ENCODE assay signal across 30 mouse cellular contexts in the genomic region with DNA sequence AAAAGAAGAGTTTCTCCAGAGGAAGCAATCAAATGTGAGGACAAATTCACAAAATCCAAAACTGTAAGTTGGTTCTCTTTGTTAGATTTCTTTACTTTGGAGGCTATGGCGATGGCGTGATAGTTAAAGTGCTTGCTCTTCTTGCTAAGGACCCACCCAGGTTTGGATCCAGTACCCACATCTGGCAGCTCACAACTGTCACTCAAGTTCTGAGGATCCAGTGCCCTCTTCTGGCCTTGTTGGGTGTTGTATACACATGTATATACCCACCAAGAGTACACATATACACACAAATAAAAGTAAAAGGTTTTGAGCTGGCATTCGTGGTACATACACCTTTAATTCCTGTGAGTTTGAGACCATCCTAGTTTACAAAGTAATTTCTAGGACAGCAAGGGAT. TPM values are rescaled to one million over a fixed set of nuclear protein-coding genes. Genes with fewer than 3 reads are reported as not detected.
A peak's percentile ranks its signal among the peaks of the same experiment; 100 is the strongest.
DNase-seq lines count a peak whose midpoint lies in the region; ATAC-seq and TF ChIP-seq lines count a peak whose summit lies in the region.
"Had no signal": no experiment of that assay in that cellular context is flagged by ENCODE, and none has a peak within 500 bp of the region (broad histone marks: within the 10 kb centered on the region; RNA-seq: fewer than 3 reads in every experiment).

No protein-coding gene starts in this region.

- WGBS in heart, embryonic 11.5 days (ENCODE audit: insufficient replicate concordance): 89% methylated on average over 3 of the region's 3 CpGs

- no peak for ATAC-seq in Patski
- ATAC-seq in megakaryocyte-erythroid progenitor cell, adult 5-6 weeks (replicated peaks; ENCODE audit: low FRiP score, low TSS enrichment, poor library complexity, severe bottlenecking): 0 out of 2 replicates have a peak, but pooled peaks have one; percentile 28
- ATAC-seq in heart, embryonic 11.5 days (replicated peaks; ENCODE audit: insufficient number of reproducible peaks, low FRiP score, low TSS enrichment): no peak
- ATAC-seq: forebrain, postnatal 0 days; intestine, postnatal 0 days had no signal

- peak; percentile 13; the same call in 1 of the 2 replicates for TF ChIP-seq CTCF in layer of hippocampus, adult 2 months (conservative IDR thresholded peaks at IDR 0.05)
- peak; percentile 28 for TF ChIP-seq CTCF in Patski (IDR thresholded peaks at IDR 0.05)

- no peak overlapping the region for H3K4me3 ChIP-seq in layer of hippocampus, adult 2 months
- H3K4me3 ChIP-seq in heart, embryonic 11.5 days (ENCODE audit: low read depth, low read length): no peak overlapping the region
- H3K4me3 ChIP-seq: embryonic facial prominence, embryonic 10.5 days; embryonic facial prominence, embryonic 15.5 days; forebrain, embryonic 12.5 days; heart, embryonic 12.5 days; hindbrain, embryonic 13.5 days; limb, embryonic 13.5 days; midbrain, embryonic 12.5 days; neural tube, embryonic 13.5 days had no signal

- no peak overlapping the region for H3K4me2 ChIP-seq in heart, embryonic 11.5 days
- H3K4me2 ChIP-seq: embryonic facial prominence, embryonic 15.5 days; forebrain, embryonic 12.5 days; heart, embryonic 12.5 days; hindbrain, embryonic 13.5 days; limb, embryonic 13.5 days; liver, embryonic 11.5 days; midbrain, embryonic 12.5 days; neural tube, embryonic 13.5 days had no signal

- CTCF ChIA-PET in Patski (lab: Charles Lee): no interaction called here

- in situ Hi-C loops in Patski (cut with MboI; ENCODE audit: low pct_unique_long_range_greater_than_20kb): no loop called here

- H3K27ac ChIP-seq in layer of hippocampus, adult 2 months: no peak overlapping the region
- H3K27ac ChIP-seq in heart, embryonic 11.5 days (ENCODE audit: low read depth, low read length): no peak overlapping the region
- H3K27ac ChIP-seq: embryonic facial prominence, embryonic 10.5 days; embryonic facial prominence, embryonic 15.5 days; forebrain, embryonic 12.5 days; hindbrain, embryonic 13.5 days; limb, embryonic 13.5 days; midbrain, embryonic 12.5 days; neural tube, embryonic 13.5 days had no signal

- no peak overlapping the region for H3K9ac ChIP-seq in heart, embryonic 11.5 days (ENCODE audit: low read depth, low read length)
- H3K9ac ChIP-seq: embryonic facial prominence, embryonic 15.5 days; forebrain, embryonic 12.5 days; forebrain, postnatal 0 days; heart, embryonic 12.5 days; hindbrain, embryonic 13.5 days; limb, embryonic 13.5 days; midbrain, embryonic 12.5 days; neural tube, embryonic 13.5 days had no signal

- DNase-seq in layer of hippocampus, adult 2 months (ENCODE audit: low spot score in 2 of 2): no peak
- DNase-seq in layer of hippocampus, postnatal 25 days (ENCODE audit: extremely low spot score in 1 of 2, low spot score in 1 of 2): no peak
- DNase-seq in A20 (ENCODE audit: low read depth, low spot score) (peak; percentile 29), Patski (ENCODE audit: low read depth, low spot score) (no peak)
- DNase-seq in thymus, postnatal 25 days: no peak
- DNase-seq: adrenal gland, postnatal 14 days; cerebellum, adult 11-12 months; cerebellum, postnatal 10 days; forebrain, postnatal 0 days; gastrocnemius, postnatal 25 days; heart, adult 18-20 months; heart, postnatal 4 days; kidney, adult 9 months; kidney, postnatal 25 days; lung, adult 2 months; lung, postnatal 14 days had no signal

- POLR2A ChIA-PET in Patski (lab: Charles Lee): no interaction called here

- H3K9me3 ChIP-seq in heart, embryonic 11.5 days (replicated peaks; ENCODE audit: control insufficient read depth, low read length): no peaks in the 10 kb centered on the region
- H3K9me3 ChIP-seq: embryonic facial prominence, embryonic 10.5 days; embryonic facial prominence, embryonic 15.5 days; forebrain, embryonic 12.5 days; heart, embryonic 12.5 days; hindbrain, embryonic 13.5 days; limb, embryonic 13.5 days; midbrain, embryonic 12.5 days; neural tube, embryonic 13.5 days had no signal

- H3K4me1 ChIP-seq in heart, embryonic 11.5 days (ENCODE audit: control insufficient read depth, insufficient read depth, low read length): no peaks in the 10 kb centered on the region
- H3K4me1 ChIP-seq: embryonic facial prominence, embryonic 10.5 days; embryonic facial prominence, embryonic 15.5 days; forebrain, embryonic 12.5 days; heart, embryonic 12.5 days; hindbrain, embryonic 13.5 days; limb, embryonic 13.5 days; midbrain, embryonic 12.5 days; neural tube, embryonic 13.5 days had no signal

- H3K27me3 ChIP-seq in Patski: no peaks in the 10 kb centered on the region
- no peaks in the 10 kb centered on the region for H3K27me3 ChIP-seq in heart, embryonic 11.5 days (ENCODE audit: control insufficient read depth, insufficient read depth, low read length)
- H3K27me3 ChIP-seq: embryonic facial prominence, embryonic 15.5 days; forebrain, embryonic 12.5 days; heart, embryonic 12.5 days; hindbrain, embryonic 13.5 days; limb, embryonic 13.5 days; midbrain, embryonic 12.5 days; neural tube, embryonic 13.5 days had no signal

- H3K36me3 ChIP-seq in heart, embryonic 11.5 days (ENCODE audit: control insufficient read depth, insufficient read depth, low read length): peaks cover 13% of the 10 kb centered on the region; the same call in 1 of the 2 replicates

RNA-seq across cellular contexts. Expression of a gene that starts 13.0 kb away (rescaled TPM):
- 10 to 100 TPM; 47.7 to 50.2 TPM for total RNA-seq in layer of hippocampus, adult 2 months (2021)
- 10 to 100 TPM; 54.9 to 56.5 TPM for total RNA-seq in layer of hippocampus, postnatal 25 days (2021)
- 70.4 TPM for polyA plus RNA-seq in Patski (2021)
- total RNA-seq in megakaryocyte-erythroid progenitor cell, adult 5-6 weeks (2014; fragmentation: Nextera tagmentation): 88.2 and 99.2 TPM in 2 replicates
- 137 and 156 TPM in 2 replicates for total RNA-seq in megakaryocyte-erythroid progenitor cell, adult 5-6 weeks (2017)
- polyA plus RNA-seq in heart, embryonic 11.5 days (2014; fragmentation: Nextera tagmentation; extraction: Ambion mirVana): 185 and 205 TPM in 2 replicates

RNA-seq across cellular contexts. Expression of a gene that starts 13.1 kb away (rescaled TPM):
- total RNA-seq in layer of hippocampus, adult 2 months (2021): 100 to 1,000 TPM; 254 to 256 TPM
- 100 to 1,000 TPM; 238 to 266 TPM for total RNA-seq in layer of hippocampus, postnatal 25 days (2021)
- polyA plus RNA-seq in Patski (2021): 86.4 TPM
- 53.3 and 74.5 TPM in 2 replicates for total RNA-seq in megakaryocyte-erythroid progenitor cell, adult 5-6 weeks (2014; fragmentation: Nextera tagmentation)
- total RNA-seq in megakaryocyte-erythroid progenitor cell, adult 5-6 weeks (2017): 15.3 and 27.9 TPM in 2 replicates
- 94.7 and 108 TPM in 2 replicates for polyA plus RNA-seq in heart, embryonic 11.5 days (2014; fragmentation: Nextera tagmentation; extraction: Ambion mirVana)

RNA-seq across cellular contexts. Expression of a gene that starts 32.2 kb away (rescaled TPM):
- total RNA-seq in layer of hippocampus, adult 2 months (2021): under 1 TPM in 1 of 2 experiments, not detected in 1; 0.23 TPM
- total RNA-seq in layer of hippocampus, postnatal 25 days (2021): under 1 TPM in 1 of 2 experiments, not detected in 1; 0.22 TPM
- 0.09 TPM for polyA plus RNA-seq in Patski (2021)
- total RNA-seq in megakaryocyte-erythroid progenitor cell, adult 5-6 weeks (2014; fragmentation: Nextera tagmentation): 2.2 TPM in 1 of 2 replicates, not detected in the other
- total RNA-seq in megakaryocyte-erythroid progenitor cell, adult 5-6 weeks (2017): 0.66 TPM in 1 of 2 replicates, not detected in the other
- 10.6 and 13.1 TPM in 2 replicates for polyA plus RNA-seq in heart, embryonic 11.5 days (2014; fragmentation: Nextera tagmentation; extraction: Ambion mirVana)
- total RNA-seq: common myeloid progenitor, adult 5-6 weeks; left cerebral cortex, postnatal 36 days had no signal
